Mouse (Mus musculus) ES-Bruce4 (cell line): Measurements from ENCODE around the gene Siah1a. TPM values are rescaled to one million over a fixed set of nuclear protein-coding genes. Genes with fewer than 3 reads are reported as not detected.

Experiments
- H3K27ac ChIP-seq: 2 replicates; pipeline ENCODE4 v1.5.1; 2012; ENCODE audit warnings: low read length, inconsistent platforms; ENCODE audit not compliant: insufficient read depth
- H3K27me3 ChIP-seq: 2 replicates; pipeline ENCODE4 v1.6.1; 2012; ENCODE audit warnings: mild to moderate bottlenecking, low read length, inconsistent platforms; ENCODE audit not compliant: control insufficient read depth, poor library complexity, insufficient read depth, severe bottlenecking
- H3K36me3 ChIP-seq: 2 replicates; pipeline ENCODE4 v1.6.1; 2012; ENCODE audit warnings: inconsistent platforms, mild to moderate bottlenecking, low read length, moderate library complexity; ENCODE audit not compliant: control insufficient read depth, poor library complexity, insufficient read depth, severe bottlenecking
- H3K4me1 ChIP-seq: one replicate; pipeline ENCODE4 v1.8.1; 2011; ENCODE audit warnings: low read length; ENCODE audit not compliant: control insufficient read depth, insufficient read depth
- H3K4me3 ChIP-seq: 2 replicates; pipeline ENCODE4 v1.5.1; 2011; ENCODE audit warnings: low read depth, mild to moderate bottlenecking, low read length
- H3K9ac ChIP-seq: 2 replicates; pipeline ENCODE4 v1.6.1; 2012; ENCODE audit warnings: low read depth, mild to moderate bottlenecking, inconsistent platforms; ENCODE audit not compliant: poor library complexity, severe bottlenecking
- H3K9me3 ChIP-seq: replicated peaks from 2 replicates; pipeline ENCODE4 v1.6.1; 2012; ENCODE audit warnings: mild to moderate bottlenecking, low read length, inconsistent platforms; ENCODE audit not compliant: control insufficient read depth, poor library complexity, insufficient read depth, severe bottlenecking
- CTCF ChIP-seq: IDR thresholded peaks from one replicate; pipeline ENCODE4 v1.8.1; 2011; ENCODE audit warnings: low read depth, low read length
- EP300 ChIP-seq: IDR thresholded peaks from 2 replicates; pipeline ENCODE4 v1.6.1; 2011; ENCODE audit warnings: low read depth, low read length; ENCODE audit not compliant: insufficient read depth
- POLR2A ChIP-seq: IDR thresholded peaks from one replicate; pipeline ENCODE4 v1.8.1; 2011; ENCODE audit warnings: low read length; ENCODE audit not compliant: insufficient read depth
- polyA plus RNA-seq: library from polyadenylated mRNA; stranded (reverse); fragments of >200 nt; gene quantifications from 2 replicates; pipeline ENCODE4 v1.2.4, GENCODE M21; 2011; ENCODE audit warnings: low read depth; ENCODE audit not compliant: missing spikeins, insufficient read depth, insufficient read length

The Siah1a gene
- polyA plus RNA-seq, 1 experiment = 20.9 TPM

DNA sequence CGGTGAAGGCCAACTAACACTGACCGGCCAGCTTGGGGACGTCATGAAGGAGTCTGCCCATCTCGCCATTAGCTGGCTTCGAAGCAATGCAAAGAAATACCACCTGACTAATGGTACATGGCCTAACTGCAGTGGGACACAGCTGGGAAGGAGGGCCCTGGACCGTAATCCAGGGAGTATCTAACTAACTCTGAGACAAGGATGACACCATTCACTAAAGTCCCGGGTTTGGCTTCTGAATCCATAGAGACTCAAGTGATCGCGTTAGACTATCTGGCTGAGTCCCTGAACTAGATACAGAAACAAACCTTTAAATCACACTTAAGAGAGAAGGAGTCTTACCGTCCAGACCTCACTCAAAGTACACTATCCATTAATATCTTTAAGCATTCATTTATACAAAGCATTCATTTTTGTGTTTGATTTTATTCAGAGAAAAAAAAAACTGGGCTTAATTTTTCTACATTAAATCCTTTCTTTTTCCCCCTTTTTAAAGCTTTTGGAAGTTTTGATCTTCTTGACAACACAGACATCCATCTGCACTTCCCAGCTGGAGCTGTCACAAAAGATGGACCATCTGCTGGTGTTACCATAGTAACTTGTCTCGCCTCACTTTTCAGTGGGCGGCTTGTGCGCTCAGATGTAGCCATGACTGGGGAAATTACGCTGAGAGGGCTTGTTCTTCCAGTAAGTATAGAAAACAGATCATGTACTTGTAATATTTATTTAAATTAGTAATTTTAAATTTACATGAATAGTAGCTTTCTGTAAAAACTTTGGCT lies 32.1 kb downstream of the Siah1a start:
- Histone ChIP-seq H3K27me3 (no peaks in the 10 kb centered on the region), H3K9me3 (no peaks in the 10 kb centered on the region), H3K9ac (no peak overlapping the region), H3K4me3 (no peak overlapping the region), H3K36me3 (peaks cover 5% of the 10 kb centered on the region), H3K27ac (no peak overlapping the region), H3K4me1 (no peaks in the 10 kb centered on the region)
- TF ChIP-seq POLR2A = no peak
- TF ChIP-seq CTCF = no peak
- no peak for TF ChIP-seq EP300

DNA sequence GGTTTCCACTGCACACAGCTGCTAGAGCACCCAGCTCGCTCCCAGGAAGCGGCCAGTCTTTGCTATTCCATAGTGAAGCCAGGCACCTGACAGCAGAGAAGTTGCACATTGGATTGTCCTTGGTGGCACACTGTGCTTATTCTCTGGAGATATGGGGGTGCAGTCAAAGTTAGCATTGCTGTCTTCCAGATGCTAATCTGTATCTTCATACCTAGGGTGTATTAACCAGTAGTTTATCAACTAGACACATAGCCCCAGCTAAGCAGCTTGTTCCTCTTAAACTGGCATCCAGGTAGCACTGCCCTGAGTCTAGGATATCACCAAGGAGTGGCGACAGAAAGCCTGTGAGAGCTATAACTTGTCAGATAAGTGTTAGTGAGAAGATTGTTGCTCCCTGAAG lies 33.1 kb downstream of the Siah1a start:
- no peak overlapping the region for H3K9ac ChIP-seq
- peaks cover 4% of the 10 kb centered on the region for H3K36me3 ChIP-seq
- H3K4me1 ChIP-seq = no peaks in the 10 kb centered on the region
- H3K9me3 ChIP-seq = no peaks in the 10 kb centered on the region
- no peak for TF ChIP-seq EP300
- TF ChIP-seq POLR2A = no peak
- no peak for TF ChIP-seq CTCF
- H3K4me3 ChIP-seq = no peak overlapping the region
- H3K27me3 ChIP-seq = no peaks in the 10 kb centered on the region
- no peak overlapping the region for H3K27ac ChIP-seq

DNA sequence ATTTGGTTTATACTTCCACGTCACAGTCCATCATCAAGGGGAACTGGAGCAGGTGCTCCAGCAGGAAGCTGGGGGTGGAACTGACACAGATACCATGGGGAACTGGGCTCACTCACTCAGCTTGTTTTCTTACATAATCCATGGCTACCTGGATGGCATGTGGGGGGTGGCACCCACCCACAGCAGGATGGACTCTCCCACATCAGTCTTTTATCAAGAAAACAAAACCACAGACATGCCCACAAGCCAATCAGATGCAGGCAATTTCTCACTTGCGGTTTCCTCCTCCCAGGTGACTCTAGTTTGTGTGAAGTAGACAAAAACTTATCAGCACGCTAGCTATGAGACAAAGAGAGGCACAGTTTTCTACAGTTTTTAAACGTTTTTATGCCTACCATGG lies 37.9 kb downstream of the Siah1a start:
- no peaks in the 10 kb centered on the region for H3K9me3 ChIP-seq
- H3K9ac ChIP-seq = no peak overlapping the region
- H3K27ac ChIP-seq = no peak overlapping the region
- H3K27me3 ChIP-seq = no peaks in the 10 kb centered on the region
- TF ChIP-seq CTCF = no peak
- TF ChIP-seq EP300 = no peak
- no peak for TF ChIP-seq POLR2A
- H3K4me1 ChIP-seq = no peaks in the 10 kb centered on the region
- H3K4me3 ChIP-seq = no peak overlapping the region
- H3K36me3 ChIP-seq = no peaks in the 10 kb centered on the region

DNA sequence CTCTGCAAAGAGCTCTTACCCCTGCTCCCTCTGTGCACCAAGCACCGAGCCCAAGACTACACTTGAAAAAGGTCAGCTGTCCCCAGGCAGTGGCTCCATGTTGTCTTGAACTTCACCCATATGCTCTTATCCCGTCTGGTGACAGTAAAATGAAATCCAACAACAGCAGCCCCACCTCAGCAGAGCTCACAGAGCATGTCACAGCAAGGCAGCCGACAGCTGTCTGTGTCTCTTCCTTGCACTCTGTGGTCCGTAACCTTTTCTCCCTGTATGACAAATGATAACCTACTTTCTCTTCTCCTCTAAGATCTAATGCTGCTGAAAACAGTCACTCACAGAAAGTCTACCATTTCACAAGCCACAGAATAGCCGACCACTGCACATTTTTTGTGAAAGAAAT lies 39.0 kb downstream of the Siah1a start:
- TF ChIP-seq EP300 (no peak), CTCF (no peak)
- Histone ChIP-seq H3K27me3 (no peaks in the 10 kb centered on the region), H3K9me3 (no peaks in the 10 kb centered on the region), H3K9ac (no peak overlapping the region), H3K4me3 (no peak overlapping the region), H3K27ac (no peak overlapping the region), H3K36me3 (no peaks in the 10 kb centered on the region), H3K4me1 (no peaks in the 10 kb centered on the region)

DNA sequence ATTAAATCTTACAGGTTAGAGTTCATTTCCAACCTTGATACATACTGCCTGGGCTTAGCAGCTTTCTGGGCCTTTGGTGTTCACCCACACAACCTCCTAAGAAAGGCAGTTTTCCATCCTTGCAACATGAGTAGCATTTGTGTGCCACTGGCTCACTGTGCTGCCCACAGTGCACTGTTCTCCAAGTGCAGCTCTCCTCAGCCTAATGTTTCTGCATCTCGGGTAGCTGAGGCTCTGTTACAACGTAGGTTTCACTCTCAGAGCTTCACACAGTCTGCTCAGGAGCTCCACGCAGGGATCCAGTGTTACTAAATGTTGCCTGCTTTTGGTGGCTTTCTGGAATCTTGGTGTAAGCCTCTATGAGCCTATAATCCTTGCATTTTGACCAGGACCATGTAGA lies 40.4 kb downstream of the Siah1a start:
- Histone ChIP-seq H3K36me3 (no peaks in the 10 kb centered on the region), H3K27ac (no peak overlapping the region), H3K9me3 (no peaks in the 10 kb centered on the region), H3K27me3 (no peaks in the 10 kb centered on the region), H3K4me3 (no peak overlapping the region), H3K4me1 (no peaks in the 10 kb centered on the region), H3K9ac (no peak overlapping the region)
- TF ChIP-seq POLR2A = no peak
- no peak for TF ChIP-seq CTCF
- no peak for TF ChIP-seq EP300

DNA sequence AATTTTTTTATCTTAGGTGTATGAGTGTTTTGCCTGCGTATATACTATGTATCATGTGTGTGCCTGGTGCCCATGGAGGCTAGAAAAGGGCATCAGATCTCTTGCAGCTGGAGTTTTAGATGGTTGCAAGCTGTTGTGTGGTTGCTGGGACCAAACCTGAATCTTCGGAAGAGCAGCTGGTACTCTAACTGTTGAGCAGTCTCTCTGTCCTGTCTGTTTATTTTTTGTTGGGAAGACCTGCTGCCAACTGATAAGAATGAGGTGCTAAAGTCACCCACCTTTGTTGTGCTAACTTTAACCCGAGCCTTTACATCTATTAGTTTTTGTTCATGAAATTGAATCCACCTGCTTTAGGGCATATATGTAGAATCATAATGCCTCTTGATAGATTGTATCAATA lies 43.3 kb downstream of the Siah1a start:
- no peak overlapping the region for H3K4me3 ChIP-seq
- TF ChIP-seq POLR2A (no peak), CTCF (no peak), EP300 (no peak)

More for the DNA sequence above, 43.3 kb downstream of the Siah1a start:
- Histone ChIP-seq H3K4me1 (no peaks in the 10 kb centered on the region), H3K27ac (no peak overlapping the region), H3K9me3 (no peaks in the 10 kb centered on the region), H3K36me3 (no peaks in the 10 kb centered on the region), H3K9ac (no peak overlapping the region), H3K27me3 (no peaks in the 10 kb centered on the region)
